Mouse (Mus musculus) MEL (cell line): ENCODE results near the gene Rtl1.

Experiments
- CHD2 ChIP-seq: IDR thresholded peaks from 2 replicates; pipeline ENCODE4 v1.6.1; 2011; ENCODE audit warnings: low read length, improper control_type of control experiment
- CTCF ChIP-seq, 3 experiments: IDR thresholded peaks in 2 of 3; conservative IDR thresholded peaks in 1 of 3; 2 replicates each; pipeline ENCODE4 v1.5.1; 2011 to 2012; ENCODE audit warnings: low read length in 3 of 3, low read depth in 2 of 3, mild to moderate bottlenecking in 2 of 3, improper control_type of control experiment in 1 of 3, inconsistent platforms in 1 of 3, mixed read lengths in 1 of 3, moderate library complexity in 1 of 3; ENCODE audit not compliant: control insufficient read depth in 1 of 3, insufficient read depth in 1 of 3, poor library complexity in 1 of 3, severe bottlenecking in 1 of 3
- E2F4 ChIP-seq: IDR thresholded peaks from 2 replicates; pipeline ENCODE4 v1.6.1; 2011; ENCODE audit warnings: low read depth, low read length, improper control_type of control experiment, borderline replicate concordance
- MAFK ChIP-seq: IDR thresholded peaks from 2 replicates; pipeline ENCODE4 v1.6.1; 2011; ENCODE audit warnings: low read depth, mild to moderate bottlenecking, low read length, improper control_type of control experiment, borderline replicate concordance
- MYB ChIP-seq: IDR thresholded peaks from 2 replicates; pipeline ENCODE4 v1.6.1; 2011; ENCODE audit warnings: mild to moderate bottlenecking, low read depth, low read length, improper control_type of control experiment
- POLR2A ChIP-seq, 2 experiments: IDR thresholded peaks; 2 replicates each; pipeline ENCODE4 v1.6.1; 2011 to 2012; ENCODE audit warnings: low read length in 2 of 2, mild to moderate bottlenecking in 2 of 2, control low read depth in 1 of 2, improper control_type of control experiment in 1 of 2, low read depth in 1 of 2, moderate library complexity in 1 of 2; ENCODE audit not compliant: control insufficient read depth in 1 of 2, insufficient read depth in 1 of 2, poor library complexity in 1 of 2
- RAD21 ChIP-seq: IDR thresholded peaks from 2 replicates; pipeline ENCODE4 v1.6.1; 2011; ENCODE audit warnings: mild to moderate bottlenecking, low read depth, low read length, improper control_type of control experiment
- RCOR1 ChIP-seq: IDR thresholded peaks from 2 replicates; pipeline ENCODE4 v1.6.1; 2012; ENCODE audit warnings: low read depth, mild to moderate bottlenecking, inconsistent platforms, low read length, improper control_type of control experiment
- UBTF ChIP-seq: IDR thresholded peaks from 2 replicates; pipeline ENCODE4 v1.6.1; 2012; ENCODE audit warnings: low read depth, mild to moderate bottlenecking, inconsistent platforms, low read length, improper control_type of control experiment, moderate library complexity, borderline replicate concordance; ENCODE audit not compliant: insufficient read depth
- ZKSCAN1 ChIP-seq: IDR thresholded peaks from 2 replicates; pipeline ENCODE4 v1.6.1; 2012; ENCODE audit warnings: low read depth, mild to moderate bottlenecking, inconsistent platforms, low read length, improper control_type of control experiment, moderate library complexity

GRCm38 (mm10) chr12:109572259-109572658, 27.9 kb downstream of the Rtl1 start:
- TF ChIP-seq ZKSCAN1: no peak
- TF ChIP-seq CTCF (IDR thresholded peaks at IDR 0.05 in 2 of 3, conservative IDR thresholded peaks at IDR 0.05 in 1 of 3; ENCODE audit: control insufficient read depth in 1 of 3, insufficient read depth in 1 of 3, low read depth in 2 of 3, low read length in 3 of 3, poor library complexity in 1 of 3, severe bottlenecking in 1 of 3): no peak
- no peak for TF ChIP-seq CHD2
- TF ChIP-seq MAFK: no peak
- no peak for TF ChIP-seq RCOR1
- no peak for TF ChIP-seq MYB
- no peak for TF ChIP-seq POLR2A (IDR thresholded peaks at IDR 0.05; ENCODE audit: control insufficient read depth in 1 of 2, insufficient read depth in 1 of 2, low read depth in 1 of 2, low read length in 2 of 2, poor library complexity in 1 of 2)
- no peak for TF ChIP-seq UBTF
- TF ChIP-seq E2F4: no peak
- no peak for TF ChIP-seq RAD21
